Mouse (Mus musculus) limb, embryonic 15.5 days (tissue): ENCODE data around the gene Serbp1. TPM values are rescaled to one million over a fixed set of nuclear protein-coding genes. Genes with fewer than 3 reads are reported as not detected.

Experiments used
- ATAC-seq: fragments of 200-750 bp; cut with Nextera tagmentation; 2 replicates; pipeline ENCODE4 v1.8.0; 2017; ENCODE audit warnings: low read depth, moderate TSS enrichment; ENCODE audit not compliant: insufficient number of reproducible peaks, low FRiP score, low TSS enrichment
- H3K27ac ChIP-seq: fragments of 300-500 bp; sonication (generic); 2 replicates; pipeline ENCODE4 v1.5.1; 2015; ENCODE audit warnings: moderate library complexity, mild to moderate bottlenecking, inconsistent platforms
- H3K27me3 ChIP-seq: fragments of 300-500 bp; sonication (generic); 2 replicates; pipeline ENCODE4 v1.6.1; 2015; ENCODE audit warnings: inconsistent platforms
- H3K36me3 ChIP-seq: fragments of 300-500 bp; sonication (generic); 2 replicates; pipeline ENCODE4 v1.6.1; 2015; ENCODE audit warnings: inconsistent platforms
- H3K4me1 ChIP-seq: fragments of 300-500 bp; sonication (generic); 2 replicates; pipeline ENCODE4 v1.6.1; 2015; ENCODE audit warnings: inconsistent platforms
- H3K4me2 ChIP-seq: fragments of 300-500 bp; sonication (generic); 2 replicates; pipeline ENCODE4 v1.6.1; 2015; ENCODE audit warnings: mild to moderate bottlenecking, inconsistent platforms
- H3K4me3 ChIP-seq: fragments of 300-500 bp; sonication (generic); 2 replicates; pipeline ENCODE4 v1.5.1; 2015; ENCODE audit warnings: mild to moderate bottlenecking, inconsistent platforms
- H3K9ac ChIP-seq: fragments of 300-500 bp; sonication (generic); 2 replicates; pipeline ENCODE4 v1.6.1; 2015; ENCODE audit warnings: inconsistent platforms
- H3K9me3 ChIP-seq: fragments of 300-500 bp; sonication (generic); 2 replicates; pipeline ENCODE4 v1.6.1; 2016; ENCODE audit warnings: inconsistent platforms
- WGBS: fragments of 180-500 bp; shearing (Covaris S2); methylation state at CpG from one replicate; pipeline ENCODE4 v1.1.7; 2015; 5-methylcytosine and 5-hydroxymethylcytosine counted together
- polyA plus RNA-seq: library from polyadenylated mRNA; unstranded; fragments of >200 nt; fragmentation: Nextera tagmentation; extraction: Ambion mirVana; gene quantifications from 2 replicates; pipeline ENCODE4 v1.2.1, GENCODE M21; 2015

Gene Serbp1
- 381 and 399 TPM in 2 replicates for polyA plus RNA-seq

DNA sequence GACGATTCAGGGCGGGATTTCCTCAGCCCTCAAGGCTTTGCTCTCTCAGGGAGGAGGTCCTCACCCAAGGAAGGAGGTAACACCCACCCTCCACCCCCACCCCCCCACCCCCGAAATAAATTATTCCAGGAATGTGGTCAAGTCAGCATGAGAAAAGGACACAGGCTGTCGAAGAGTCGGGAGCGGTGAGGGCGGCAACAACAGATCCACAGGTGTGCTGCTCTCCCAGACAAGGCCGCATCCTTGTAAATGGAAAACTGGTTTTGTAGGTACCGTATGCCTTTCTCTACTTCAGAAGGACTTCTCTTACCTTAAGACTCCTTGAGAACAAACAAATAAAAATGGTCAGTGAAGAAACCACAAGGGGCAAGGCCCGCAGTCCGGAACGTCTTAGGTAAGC lies at the start of gene Serbp1:
Serbp1 (plus strand) TSS at position 200 of the 400 bp plus-strand sequence.
- no peaks in the 10 kb centered on the region for H3K36me3 ChIP-seq
- whole genome bisulfite sequencing, result 29% methylated on average over 12 of the region's 12 CpGs
- no peak for ATAC-seq
- no peak within 1 kb of the TSS for H3K27ac ChIP-seq
- H3K9ac ChIP-seq, result no peak within 1 kb of the TSS
- no peak within 1 kb of the TSS for H3K4me2 ChIP-seq
- no peaks in the 10 kb centered on the region for H3K9me3 ChIP-seq
- H3K4me3 ChIP-seq, result no peak within 1 kb of the TSS
- no peaks in the 10 kb centered on the region for H3K4me1 ChIP-seq
- no peaks in the 10 kb centered on the region for H3K27me3 ChIP-seq

DNA sequence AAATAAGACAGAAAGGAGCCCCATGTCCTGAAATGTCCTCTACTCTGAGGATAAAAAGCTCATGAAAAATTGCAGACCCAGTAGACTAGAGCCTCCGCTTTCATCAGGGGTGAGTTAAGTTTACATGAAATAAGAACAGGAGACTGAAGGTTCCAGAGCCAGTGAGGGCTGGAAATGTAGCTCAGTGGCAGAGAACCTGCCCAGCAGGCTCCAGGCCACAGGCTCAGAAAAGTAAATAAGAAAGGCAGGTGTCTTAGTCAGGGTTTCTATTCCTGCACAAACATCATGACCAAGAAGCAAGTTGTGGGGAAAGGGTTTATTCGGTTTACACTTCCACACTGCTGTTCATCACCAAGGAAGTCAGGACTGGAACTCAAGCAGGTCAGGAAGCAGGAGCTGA lies 44.4 kb upstream of the Serbp1 start:
- no peak overlapping the region for H3K4me3 ChIP-seq
- no peaks in the 10 kb centered on the region for H3K36me3 ChIP-seq
- H3K27me3 ChIP-seq, result no peaks in the 10 kb centered on the region
- 77% methylated on average over 2 of the region's 2 CpGs for WGBS
- H3K4me1 ChIP-seq, result peaks cover 10% of the 10 kb centered on the region
- no peak overlapping the region for H3K9ac ChIP-seq
- H3K27ac ChIP-seq, result no peak overlapping the region
- ATAC-seq, result no peak
- no peaks in the 10 kb centered on the region for H3K9me3 ChIP-seq
- no peak overlapping the region for H3K4me2 ChIP-seq

DNA sequence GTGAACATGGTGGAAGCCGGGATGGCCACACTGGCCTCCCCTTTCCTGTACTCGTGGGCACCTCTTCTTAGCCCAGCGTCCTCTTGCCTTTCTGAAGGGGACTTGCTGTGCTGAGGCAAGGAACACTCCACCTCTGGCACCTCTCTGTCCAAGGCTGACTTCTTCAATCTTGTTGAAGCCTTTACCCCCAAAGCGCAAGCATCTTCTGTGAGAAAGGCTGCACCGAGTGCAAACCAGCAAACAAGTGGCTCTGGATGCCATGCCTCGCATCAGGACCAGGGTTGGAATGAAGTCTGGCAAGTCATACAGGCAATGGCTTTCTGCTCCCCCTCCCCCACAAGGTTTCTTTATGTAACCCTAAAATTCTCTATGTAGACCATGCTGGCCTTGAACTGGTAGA lies 43.4 kb upstream of the Serbp1 start:
- no peak overlapping the region for H3K4me2 ChIP-seq
- H3K27me3 ChIP-seq, result no peaks in the 10 kb centered on the region
- no peaks in the 10 kb centered on the region for H3K36me3 ChIP-seq
- H3K4me3 ChIP-seq, result no peak overlapping the region
- ATAC-seq, result 0 out of 2 replicates have a peak, but pooled peaks have one; percentile 10
- 71% methylated on average over 6 of the region's 6 CpGs for WGBS
- no peak overlapping the region for H3K9ac ChIP-seq
- H3K4me1 ChIP-seq, result peaks cover 10% of the 10 kb centered on the region
- H3K27ac ChIP-seq, result no peak overlapping the region
- no peaks in the 10 kb centered on the region for H3K9me3 ChIP-seq

DNA sequence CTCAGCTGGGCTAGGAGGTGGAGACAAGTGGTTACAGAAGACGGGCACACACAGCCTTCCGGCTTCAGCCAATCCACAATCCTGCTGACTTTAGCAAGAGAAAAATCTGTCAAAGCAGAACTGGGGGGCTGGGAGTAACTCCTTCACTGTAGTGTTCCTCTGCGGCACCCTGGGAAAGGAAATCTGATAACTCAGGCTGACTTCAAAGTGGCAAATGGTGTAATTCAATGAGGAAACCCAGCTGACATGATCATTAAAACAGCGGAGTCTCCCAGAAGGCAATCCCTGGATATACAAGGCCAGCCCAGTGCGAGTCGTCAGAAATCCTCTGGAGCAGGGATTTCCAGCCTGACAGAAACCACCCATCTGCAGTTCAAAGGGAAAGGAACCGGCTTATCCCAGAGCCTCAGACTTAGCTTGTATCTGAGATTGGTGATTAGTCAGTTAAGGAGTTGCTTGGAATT lies 42.8 kb upstream of the Serbp1 start:
- Histone ChIP-seq H3K27me3 (no peaks in the 10 kb centered on the region), H3K4me2 (no peak overlapping the region), H3K4me1 (peaks cover 10% of the 10 kb centered on the region), H3K9ac (no peak overlapping the region), H3K27ac (peak overlapping the region; percentile 11; the same call in 1 of the 2 replicates), H3K9me3 (no peaks in the 10 kb centered on the region), H3K36me3 (no peaks in the 10 kb centered on the region), H3K4me3 (no peak overlapping the region)
- WGBS, result 6% methylated on average over 7 of the region's 7 CpGs
- ATAC-seq, result peak; percentile 44; the same call in 1 of the 2 replicates

DNA sequence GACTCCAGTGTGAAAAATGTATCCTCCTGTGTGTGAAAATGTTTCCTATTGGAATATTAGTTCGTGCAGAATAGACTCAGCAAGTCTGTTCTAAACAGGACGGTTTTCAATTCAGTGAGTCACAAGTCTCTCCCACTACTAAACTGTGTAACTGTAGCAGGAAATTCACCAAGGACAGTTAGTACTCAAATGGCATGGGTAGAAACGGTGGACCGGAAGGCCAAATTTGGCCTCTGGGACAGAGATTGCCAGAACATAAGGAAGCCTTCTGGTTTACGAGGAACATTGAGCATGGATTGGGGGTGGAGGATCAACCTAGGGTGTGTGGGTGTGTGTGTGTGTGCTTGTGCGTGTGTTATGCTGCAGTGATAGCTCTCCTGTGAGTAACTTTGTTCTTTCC lies 41.2 kb upstream of the Serbp1 start:
- peaks cover 14% of the 10 kb centered on the region for H3K4me1 ChIP-seq
- 79% methylated on average over 6 of the region's 6 CpGs for WGBS
- no peak overlapping the region for H3K4me3 ChIP-seq
- H3K27me3 ChIP-seq, result no peaks in the 10 kb centered on the region
- ATAC-seq, result no peak
- no peaks in the 10 kb centered on the region for H3K36me3 ChIP-seq
- no peak overlapping the region for H3K9ac ChIP-seq
- H3K4me2 ChIP-seq, result no peak overlapping the region
- H3K27ac ChIP-seq, result no peak overlapping the region
- no peaks in the 10 kb centered on the region for H3K9me3 ChIP-seq

DNA sequence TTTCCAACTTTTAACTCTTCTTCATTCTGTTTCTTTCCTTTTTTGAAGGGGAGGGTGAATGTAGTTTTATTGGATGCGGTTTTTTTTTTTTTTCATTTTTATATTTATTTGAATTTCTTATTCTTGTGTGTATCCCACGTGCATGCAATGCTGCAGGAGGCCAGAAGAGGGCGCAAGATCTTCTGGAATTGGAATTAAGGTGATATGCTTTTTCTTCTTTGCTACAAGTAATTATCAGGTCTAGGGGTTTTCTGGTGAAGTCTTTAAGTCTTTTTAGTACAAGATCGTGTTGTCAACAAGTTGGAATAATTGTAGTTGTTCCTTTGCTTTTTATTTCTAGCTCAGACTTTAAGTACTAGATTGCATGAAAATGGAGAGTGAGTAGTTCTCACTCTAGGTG lies 39.9 kb upstream of the Serbp1 start:
- no peak overlapping the region for H3K4me3 ChIP-seq
- no peak overlapping the region for H3K9ac ChIP-seq
- H3K27me3 ChIP-seq, result no peaks in the 10 kb centered on the region
- no peak overlapping the region for H3K27ac ChIP-seq
- 21% methylated on average over 4 of the region's 4 CpGs for WGBS
- no peaks in the 10 kb centered on the region for H3K36me3 ChIP-seq
- no peak for ATAC-seq
- H3K9me3 ChIP-seq, result no peaks in the 10 kb centered on the region
- no peak overlapping the region for H3K4me2 ChIP-seq
- peaks cover 14% of the 10 kb centered on the region for H3K4me1 ChIP-seq

DNA sequence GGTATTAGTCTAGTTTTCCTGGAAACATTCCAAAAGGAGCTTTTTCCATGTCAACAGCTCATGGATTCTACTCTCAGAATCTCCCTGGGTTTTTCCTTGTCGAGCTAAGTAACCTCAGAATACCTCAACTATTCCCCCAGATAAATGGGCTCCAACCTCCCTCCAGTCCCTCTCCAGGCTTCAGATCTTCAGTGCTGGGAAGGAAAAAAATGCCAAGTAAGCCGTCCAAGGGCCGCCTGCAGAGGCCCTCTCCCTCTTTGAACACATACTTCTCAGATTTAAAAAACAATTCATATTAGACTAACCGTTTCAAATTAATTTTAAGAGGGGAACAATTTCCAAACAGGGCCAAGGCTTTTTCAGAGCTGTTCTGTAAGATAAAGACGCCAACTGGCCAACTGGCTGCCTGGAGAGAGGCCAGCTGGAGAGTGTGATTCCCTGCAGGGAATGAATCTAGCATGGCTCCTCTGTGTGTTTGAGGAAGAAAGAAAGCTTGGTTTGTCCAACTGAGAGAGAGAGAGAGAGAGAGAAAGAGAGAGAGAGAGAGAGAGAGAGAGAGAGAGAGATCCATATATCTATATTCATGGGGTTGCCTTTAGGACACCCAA lies 37.2 kb upstream of the Serbp1 start:
- 0 out of 2 replicates have a peak, but pooled peaks cover 4% of the 10 kb centered on the region for H3K4me1 ChIP-seq
- 34% methylated on average over 5 of the region's 5 CpGs for WGBS
- H3K4me3 ChIP-seq, result no peak overlapping the region
- H3K9me3 ChIP-seq, result no peaks in the 10 kb centered on the region
- H3K27ac ChIP-seq, result no peak overlapping the region
- ATAC-seq, result no peak
- no peak overlapping the region for H3K9ac ChIP-seq
- H3K36me3 ChIP-seq, result no peaks in the 10 kb centered on the region
- H3K4me2 ChIP-seq, result no peak overlapping the region
- H3K27me3 ChIP-seq, result no peaks in the 10 kb centered on the region

DNA sequence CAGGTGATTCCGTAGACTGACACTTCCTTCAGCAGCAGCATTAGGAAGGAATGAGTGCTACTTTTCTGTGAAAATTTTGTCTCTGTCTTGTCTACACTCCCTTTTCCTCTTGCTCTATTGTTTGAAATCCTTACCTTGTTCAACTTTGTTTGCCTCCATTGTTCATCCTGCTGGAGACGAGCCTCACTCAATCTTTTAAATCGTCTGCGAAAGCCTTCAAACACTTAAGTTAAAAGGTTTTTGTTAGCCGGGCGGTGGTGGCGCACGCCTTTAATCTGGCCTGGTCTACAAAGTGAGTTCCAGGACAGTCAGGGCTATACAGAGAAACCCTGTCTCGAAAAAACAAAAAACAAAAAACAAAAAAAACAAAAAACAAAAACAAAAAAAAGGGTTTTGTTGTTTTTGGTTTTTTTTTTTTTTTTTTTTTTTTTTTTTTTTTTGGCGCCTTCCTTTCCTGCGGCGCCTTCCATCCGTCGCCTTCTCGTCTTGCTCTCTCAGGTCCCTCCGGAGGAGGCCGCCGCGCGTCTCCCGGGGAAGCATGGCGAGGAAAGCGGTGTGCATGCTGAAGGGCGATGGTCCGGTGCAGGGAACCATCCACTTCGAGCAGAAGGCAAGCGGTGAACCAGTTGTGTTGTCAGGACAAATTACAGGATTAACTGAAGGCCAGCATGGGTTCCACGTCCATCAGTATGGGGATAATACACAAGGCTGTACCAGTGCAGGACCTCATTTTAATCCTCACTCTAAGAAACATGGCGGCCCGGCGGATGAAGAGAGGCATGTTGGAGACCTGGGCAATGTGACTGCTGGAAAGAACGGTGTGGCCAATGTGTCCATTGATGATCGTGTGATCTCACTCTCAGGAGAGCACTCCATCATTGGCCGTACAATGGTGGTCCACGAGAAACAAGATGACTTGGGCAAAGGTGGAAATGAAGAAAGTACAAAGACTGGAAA lies 32.6 kb upstream of the Serbp1 start:
- H3K36me3 ChIP-seq, result no peaks in the 10 kb centered on the region
- H3K27ac ChIP-seq, result no peak overlapping the region
- no peaks in the 10 kb centered on the region for H3K27me3 ChIP-seq
- H3K9ac ChIP-seq, result no peak overlapping the region
- WGBS, result 81% methylated on average over 35 of the region's 35 CpGs
- no peak overlapping the region for H3K4me2 ChIP-seq
- H3K4me1 ChIP-seq, result 0 out of 2 replicates have a peak, but pooled peaks cover 4% of the 10 kb centered on the region
- H3K9me3 ChIP-seq, result no peaks in the 10 kb centered on the region
- ATAC-seq, result no peak
- no peak overlapping the region for H3K4me3 ChIP-seq

DNA sequence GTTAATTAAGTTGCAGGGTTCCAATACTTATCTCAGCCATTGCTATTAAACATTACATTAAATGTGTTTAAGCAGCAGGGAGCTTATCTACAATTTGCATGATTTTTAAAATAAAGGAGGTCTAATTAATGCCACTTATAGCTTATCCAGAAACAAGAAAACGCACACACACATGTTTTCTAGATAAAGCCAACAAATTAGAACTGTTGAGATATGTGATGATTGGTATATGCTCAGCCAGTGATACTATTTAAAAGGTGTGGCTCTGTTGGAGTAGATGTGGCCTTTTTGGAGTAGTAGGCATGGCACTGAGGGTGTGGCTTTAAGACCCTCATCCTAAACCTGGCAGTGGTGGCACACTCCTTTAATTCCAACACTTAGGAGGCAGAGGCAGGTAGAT lies 25.6 kb upstream of the Serbp1 start:
- Histone ChIP-seq H3K9ac (no peak overlapping the region), H3K36me3 (no peaks in the 10 kb centered on the region), H3K27me3 (no peaks in the 10 kb centered on the region), H3K4me2 (no peak overlapping the region), H3K4me1 (no peaks in the 10 kb centered on the region), H3K9me3 (no peaks in the 10 kb centered on the region), H3K4me3 (no peak overlapping the region), H3K27ac (no peak overlapping the region)
- WGBS, result 82% methylated on average over 1 of the region's 1 CpGs
- ATAC-seq, result no peak

DNA sequence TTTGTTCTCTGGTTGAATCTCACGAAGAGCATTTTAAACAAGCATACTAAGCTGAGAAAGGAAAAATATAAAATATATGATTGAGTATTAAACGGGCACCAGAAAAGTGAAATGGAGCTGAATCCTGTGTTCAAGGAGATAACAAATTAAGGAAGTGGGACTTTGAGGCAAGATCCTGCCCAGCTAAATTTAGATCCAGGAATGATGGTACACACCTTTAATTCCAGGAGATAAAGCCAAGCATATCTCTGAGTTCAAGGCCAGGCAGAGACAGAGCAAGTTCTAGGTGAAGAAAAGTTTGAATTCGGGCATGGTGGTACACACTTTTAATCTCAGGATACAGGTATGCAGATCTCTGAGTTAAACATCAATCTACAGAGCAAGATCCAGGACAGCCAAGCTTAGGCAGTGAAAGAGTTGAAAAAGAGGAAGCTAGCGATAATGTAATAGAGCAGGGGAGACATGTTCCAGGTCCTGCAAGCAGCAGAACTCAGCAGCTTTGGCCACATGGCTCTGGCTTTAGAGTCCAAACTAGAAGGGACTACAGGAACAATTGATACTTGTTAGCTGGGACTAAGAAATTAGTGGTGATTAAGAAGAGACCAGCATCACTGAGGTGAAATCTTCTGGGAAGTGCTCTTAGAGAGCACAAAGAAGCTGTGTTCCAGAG lies 24.4 kb upstream of the Serbp1 start:
- Histone ChIP-seq H3K4me1 (no peaks in the 10 kb centered on the region), H3K9ac (no peak overlapping the region), H3K27ac (no peak overlapping the region), H3K4me3 (no peak overlapping the region), H3K27me3 (no peaks in the 10 kb centered on the region), H3K36me3 (no peaks in the 10 kb centered on the region), H3K4me2 (no peak overlapping the region), H3K9me3 (no peaks in the 10 kb centered on the region)
- no peak for ATAC-seq
- 89% methylated on average over 4 of the region's 4 CpGs for WGBS

DNA sequence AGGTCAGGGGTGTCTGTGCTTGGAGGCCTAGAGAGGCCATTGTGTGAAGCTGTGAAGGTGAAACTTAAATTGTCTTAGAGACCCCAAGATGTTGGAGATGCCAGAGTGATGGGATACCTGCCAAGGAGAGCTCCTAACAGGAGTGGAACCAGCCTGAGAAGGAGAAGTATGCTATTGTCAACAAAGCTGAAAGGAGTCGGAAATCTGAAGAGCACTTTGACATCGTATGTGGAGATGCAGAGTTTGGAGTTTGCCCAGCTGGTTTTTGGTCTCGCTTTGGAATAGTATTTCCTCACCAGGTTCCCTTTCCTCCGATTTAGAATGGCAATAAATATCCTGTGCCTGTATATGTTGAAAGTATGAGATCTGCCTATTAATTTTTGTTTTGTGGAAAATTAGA lies 20.6 kb upstream of the Serbp1 start:
- WGBS, result 81% methylated on average over 4 of the region's 4 CpGs
- Histone ChIP-seq H3K27me3 (no peaks in the 10 kb centered on the region), H3K9me3 (no peaks in the 10 kb centered on the region), H3K4me1 (no peaks in the 10 kb centered on the region), H3K27ac (no peak overlapping the region), H3K4me3 (no peak overlapping the region), H3K36me3 (no peaks in the 10 kb centered on the region), H3K4me2 (no peak overlapping the region), H3K9ac (no peak overlapping the region)
- no peak for ATAC-seq

DNA sequence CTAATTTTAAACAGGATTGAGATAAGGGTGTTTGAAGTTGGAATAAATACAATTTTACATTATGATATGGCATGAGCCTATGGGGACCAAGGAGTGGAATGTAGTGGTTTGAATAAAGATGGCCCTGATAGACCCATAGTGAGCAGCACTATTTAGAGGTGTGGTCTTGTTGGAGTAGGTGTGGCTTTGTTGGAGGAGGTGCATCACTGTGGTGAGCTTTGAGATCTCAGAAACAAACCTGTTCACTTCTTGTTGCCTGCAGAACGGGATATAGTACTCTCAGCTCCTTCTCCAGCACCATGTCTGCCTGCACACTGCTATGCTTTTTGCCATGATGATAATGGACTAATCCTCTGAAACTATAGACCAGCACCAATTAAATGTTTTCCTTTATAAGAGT lies 20.1 kb upstream of the Serbp1 start:
- no peak overlapping the region for H3K4me3 ChIP-seq
- H3K36me3 ChIP-seq, result no peaks in the 10 kb centered on the region
- H3K4me1 ChIP-seq, result no peaks in the 10 kb centered on the region
- no peak overlapping the region for H3K9ac ChIP-seq
- no peak overlapping the region for H3K4me2 ChIP-seq
- H3K27ac ChIP-seq, result no peak overlapping the region
- no peaks in the 10 kb centered on the region for H3K9me3 ChIP-seq
- H3K27me3 ChIP-seq, result no peaks in the 10 kb centered on the region
- ATAC-seq, result no peak
- 87% methylated on average over 1 of the region's 1 CpGs for WGBS
